Mouse (Mus musculus) heart, postnatal 4 days (tissue): ENCODE measurements at regions not wholly inside any gene's neighbourhood (a gene's known extent, or its start where the extent isn't known, plus 50 kb on each side); places are given as distances from the start of the nearest gene placed in this dataset.

ENCODE experiments used
- DNase-seq: peaks from one replicate; pipeline ENCODE4 v3.0.0; 2021

GRCm38 (mm10) chr2:78011821-78012220, 65.6 kb upstream of the Cwc22 start:
- no peak for DNase-seq

GRCm38 (mm10) chr2:78011051-78011800, 65.1 kb upstream of the Cwc22 start:
- DNase-seq, result no peak

- no peak for DNase-seq
These were observed 64.0 kb upstream of the Cwc22 start for GRCm38 (mm10) chr2:78010066-78010690.

GRCm38 (mm10) chr2:78008094-78008493, 61.9 kb upstream of the Cwc22 start:
- DNase-seq, result no peak

GRCm38 (mm10) chr2:78005402-78006021, 59.3 kb upstream of the Cwc22 start:
- DNase-seq, result no peak

- DNase-seq, result no peak
These were observed 58.3 kb upstream of the Cwc22 start for GRCm38 (mm10) chr2:78004426-78004825.
